ENCODE assay signal across 16 mouse cellular contexts in genomic region chr13:45942337-45942736, GRCm38 (mm10). TPM values are rescaled to one million over a fixed set of nuclear protein-coding genes. Genes with fewer than 3 reads are reported as not detected.
DNase-seq lines count a peak whose midpoint lies in the region; ATAC-seq and TF ChIP-seq lines count a peak whose summit lies in the region.
"Had no signal": no experiment of that assay in that cellular context is flagged by ENCODE, and none has a peak within 500 bp of the region (broad histone marks: within the 10 kb centered on the region; RNA-seq: fewer than 3 reads in every experiment).

No protein-coding gene starts in this region.

- no peak for TF ChIP-seq EP300 in heart, postnatal 0 days (IDR thresholded peaks at IDR 0.05; ENCODE audit: low read depth)

- H3K9ac ChIP-seq in heart, postnatal 0 days (replicated peaks; ENCODE audit: low read depth, low read length): no peak overlapping the region
- H3K9ac ChIP-seq in lung, embryonic 16.5 days (ENCODE audit: low read length): no peak overlapping the region
- H3K9ac ChIP-seq: embryonic facial prominence, embryonic 13.5 days; forebrain, embryonic 13.5 days; midbrain, embryonic 12.5 days had no signal

- H3K36me3 ChIP-seq in heart, postnatal 0 days (replicated peaks; ENCODE audit: control insufficient read depth, insufficient read depth, low read length): peaks cover 11% of the 10 kb centered on the region; the same call in 1 of the 2 replicates
- no peaks in the 10 kb centered on the region for H3K36me3 ChIP-seq in lung, embryonic 16.5 days (ENCODE audit: control insufficient read depth, insufficient read depth, low read length)
- H3K36me3 ChIP-seq: hindbrain, embryonic 10.5 days; midbrain, embryonic 12.5 days had no signal

- H3K4me1 ChIP-seq in heart, postnatal 0 days (ENCODE audit: control insufficient read depth, insufficient read depth): peaks cover 12% of the 10 kb centered on the region; the same call in 1 of the 2 replicates
- peaks cover 6% of the 10 kb centered on the region; the same call in 1 of the 2 replicates for H3K4me1 ChIP-seq in lung, embryonic 16.5 days (replicated peaks; ENCODE audit: control insufficient read depth, insufficient read depth, low read length)
- H3K4me1 ChIP-seq: forebrain, embryonic 13.5 days; hindbrain, embryonic 10.5 days; midbrain, embryonic 12.5 days had no signal

- no peak for TF ChIP-seq CTCF in heart, postnatal 0 days (IDR thresholded peaks at IDR 0.05; ENCODE audit: low read depth)

- DNase-seq in heart, postnatal 0 days (ENCODE audit: low spot score): peak; percentile 26
- no peak for DNase-seq in heart, adult 8-10 months (ENCODE audit: low spot score)
- DNase-seq in lung, adult 18-20 months: no peak
- DNase-seq in adipocyte (ENCODE audit: low spot score): peak; percentile 43
- peak; percentile 74 for DNase-seq in lung, postnatal 36 days
- DNase-seq: cerebellum, adult 11-12 months; cerebellum, postnatal 36 days; liver; spleen, adult 18-20 months had no signal

- no peak overlapping the region for H3K27ac ChIP-seq in heart, postnatal 0 days (ENCODE audit: low read depth)
- no peak overlapping the region for H3K27ac ChIP-seq in lung, embryonic 16.5 days (ENCODE audit: low read length)
- H3K27ac ChIP-seq: embryonic facial prominence, embryonic 13.5 days; forebrain, embryonic 13.5 days; hindbrain, embryonic 10.5 days; macrophage; midbrain, embryonic 12.5 days had no signal

- no peaks in the 10 kb centered on the region for H3K27me3 ChIP-seq in heart, postnatal 0 days (ENCODE audit: control insufficient read depth, insufficient read depth, low read length)
- no peaks in the 10 kb centered on the region for H3K27me3 ChIP-seq in lung, embryonic 16.5 days (ENCODE audit: control insufficient read depth, insufficient read depth, low read depth, low read length)
- H3K27me3 ChIP-seq: embryonic facial prominence, embryonic 13.5 days; forebrain, embryonic 13.5 days; midbrain, embryonic 12.5 days had no signal

- H3K4me2 ChIP-seq in heart, postnatal 0 days (ENCODE audit: low read depth, low read length): no peak overlapping the region
- H3K4me2 ChIP-seq in lung, embryonic 16.5 days (ENCODE audit: low read depth, low read length): no peak overlapping the region
- H3K4me2 ChIP-seq: embryonic facial prominence, embryonic 13.5 days; forebrain, embryonic 13.5 days; midbrain, embryonic 12.5 days had no signal

- H3K9me3 ChIP-seq in heart, postnatal 0 days (replicated peaks; ENCODE audit: control insufficient read depth, low read length): no peaks in the 10 kb centered on the region
- H3K9me3 ChIP-seq in lung, embryonic 16.5 days (ENCODE audit: control insufficient read depth, low read length): no peaks in the 10 kb centered on the region
- H3K9me3 ChIP-seq: embryonic facial prominence, embryonic 13.5 days; forebrain, embryonic 13.5 days; hindbrain, embryonic 10.5 days; midbrain, embryonic 12.5 days had no signal

- no peak overlapping the region for H3K4me3 ChIP-seq in heart, postnatal 0 days (ENCODE audit: low read depth, low read length)
- no peak overlapping the region for H3K4me3 ChIP-seq in lung, embryonic 16.5 days (ENCODE audit: low read length)
- H3K4me3 ChIP-seq: embryonic facial prominence, embryonic 13.5 days; forebrain, embryonic 13.5 days; hindbrain, embryonic 10.5 days; midbrain, embryonic 12.5 days had no signal

- 80% methylated on average over 7 of the region's 7 CpGs for WGBS in heart, postnatal 0 days
- 60% methylated on average over 7 of the region's 7 CpGs for WGBS in lung, embryonic 16.5 days

- no peak for ATAC-seq in heart, postnatal 0 days (ENCODE audit: insufficient read depth, low read depth)
- ATAC-seq in lung, embryonic 16.5 days (ENCODE audit: low read depth): peak; percentile 75; the same call in 1 of the 2 replicates
- ATAC-seq in erythroid progenitor cell, adult 5-6 weeks (replicated peaks; ENCODE audit: low FRiP score, poor library complexity, severe bottlenecking): no peak
- ATAC-seq: forebrain, embryonic 13.5 days had no signal

RNA-seq across cellular contexts. Expression of gene Atxn1, which starts 22.5 kb away (rescaled TPM):
- 15.0 and 19.5 TPM in 2 replicates for total RNA-seq in heart, postnatal 0 days (2014; rRNA removed; ENCODE audit: low replicate concordance)
- polyA plus RNA-seq in heart, postnatal 0 days (2015; fragmentation: Nextera tagmentation; extraction: Ambion mirVana): 8.2 and 10.3 TPM in 2 replicates
- 10 to 100 TPM; 33.5 to 37.8 (median 35.8) TPM for total RNA-seq in heart, adult 8-10 months (2022)
- 8.3 and 9.8 TPM in 2 replicates for polyA plus RNA-seq in lung, embryonic 16.5 days (2015; fragmentation: Nextera tagmentation; extraction: Ambion mirVana)
- 4.3 and 30.2 TPM in 2 replicates for total RNA-seq in erythroid progenitor cell, adult 5-6 weeks (2015; ENCODE audit: low replicate concordance)
- 3.6 and 7.2 TPM in 2 replicates for total RNA-seq in erythroid progenitor cell, adult 5-6 weeks (2017; ENCODE audit: low replicate concordance)

Comparison
In these comparisons a context has a peak if more than half of its experiments do, and no peak if none do; other contexts are left out.
1. DNase-seq: peak in heart, postnatal 0 days (single experiment), adipocyte (single experiment) and lung, postnatal 36 days (single experiment); none in heart, adult 8-10 months (single experiment) and lung, adult 18-20 months (0 of 2).